Mouse (Mus musculus) lung, embryonic 14.5 days (tissue): ENCODE data around the gene Rnf169. TPM values are rescaled to one million over a fixed set of nuclear protein-coding genes. Genes with fewer than 3 reads are reported as not detected.

ENCODE experiments used
- ATAC-seq: fragments of 200-750 bp; cut with Nextera tagmentation; 2 replicates; pipeline ENCODE4 v1.8.0; 2017; ENCODE audit warnings: mild to moderate bottlenecking, moderate TSS enrichment, moderate library complexity; ENCODE audit not compliant: insufficient read depth
- DNase-seq: peaks from one replicate; pipeline ENCODE4 v3.0.0-alpha.2; 2015
- H3K27ac ChIP-seq: fragments of 300-500 bp; sonication (generic); 2 replicates; pipeline ENCODE4 v1.5.1; 2014; ENCODE audit warnings: low read depth, mild to moderate bottlenecking, moderate library complexity
- H3K27me3 ChIP-seq: fragments of 300-500 bp; sonication (generic); 2 replicates; pipeline ENCODE4 v1.6.1; 2014; ENCODE audit warnings: low read length, control low read depth; ENCODE audit not compliant: insufficient read depth
- H3K36me3 ChIP-seq: fragments of 300-500 bp; sonication (generic); 2 replicates; pipeline ENCODE4 v1.6.1; 2014; ENCODE audit warnings: control low read depth; ENCODE audit not compliant: insufficient read depth
- H3K4me1 ChIP-seq: fragments of 300-500 bp; sonication (generic); 2 replicates; pipeline ENCODE4 v1.6.1; 2014; ENCODE audit warnings: antibody characterized with exemption, control low read depth; ENCODE audit not compliant: insufficient read depth
- H3K4me2 ChIP-seq: fragments of 300-500 bp; sonication (generic); 2 replicates; pipeline ENCODE4 v1.6.1; 2014; ENCODE audit warnings: mild to moderate bottlenecking
- H3K4me3 ChIP-seq: fragments of 300-500 bp; sonication (generic); 2 replicates; pipeline ENCODE4 v1.5.1; 2014; ENCODE audit warnings: low read depth, low read length
- H3K9ac ChIP-seq: fragments of 300-500 bp; sonication (generic); 2 replicates; pipeline ENCODE4 v1.6.1; 2014
- H3K9me3 ChIP-seq: fragments of 300-500 bp; sonication (generic); 2 replicates; pipeline ENCODE4 v1.6.1; 2016; ENCODE audit warnings: low read depth, low read length, control low read depth
- CTCF ChIP-seq: IDR thresholded peaks from 2 replicates; pipeline ENCODE4 v1.5.1; 2016; ENCODE audit warnings: antibody characterized with exemption, low read depth
- WGBS: fragments of 180-500 bp; shearing (Covaris S2); extraction: QIAGEN DNeasy Blood & Tissue Kit; methylation state at CpG from one replicate; pipeline ENCODE4 v1.1.7; 2014; 5-methylcytosine and 5-hydroxymethylcytosine counted together
- polyA plus RNA-seq: library from polyadenylated mRNA; unstranded; fragments of >200 nt; fragmentation: Nextera tagmentation; extraction: Ambion mirVana; gene quantifications from 2 replicates; pipeline ENCODE4 v1.2.1, GENCODE M21; 2014

The Rnf169 gene
- polyA plus RNA-seq, 1 experiment from 2014 or later: 7.8 TPM

GRCm38 (mm10) chr7:99944520-99944919 is 35.7 kb downstream of the Rnf169 start:
- Histone ChIP-seq H3K9me3 (no peaks in the 10 kb centered on the region), H3K27me3 (no peaks in the 10 kb centered on the region), H3K4me2 (no peak overlapping the region), H3K27ac (no peak overlapping the region), H3K36me3 (peaks cover 75% of the 10 kb centered on the region), H3K4me1 (no peaks in the 10 kb centered on the region), H3K9ac (no peak overlapping the region), H3K4me3 (no peak overlapping the region)
- ATAC-seq: no peak
- no peak for DNase-seq
- 96% methylated on average over 3 of the region's 3 CpGs for WGBS
- TF ChIP-seq CTCF: no peak

DNA sequence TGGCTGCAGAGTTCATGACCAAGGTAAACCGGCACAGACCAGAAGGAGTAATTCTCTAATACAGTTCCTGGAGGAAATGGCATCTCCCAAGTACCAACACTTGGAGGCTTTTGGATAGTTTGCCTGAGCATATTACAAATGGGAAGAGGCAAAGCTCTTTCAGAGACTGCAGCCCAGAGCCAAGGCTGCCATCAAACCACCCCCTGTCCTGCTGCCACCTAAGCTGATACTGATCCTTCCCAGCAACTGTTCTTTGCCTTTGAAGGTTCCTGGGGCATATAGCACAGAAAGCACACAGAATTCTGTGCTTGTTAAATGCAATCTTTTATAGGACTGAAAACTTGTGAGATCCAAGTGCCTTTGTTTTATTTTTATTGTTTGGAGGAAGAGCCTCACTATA is 39.6 kb downstream of the Rnf169 start:
- no peaks in the 10 kb centered on the region for H3K4me1 ChIP-seq
- H3K27me3 ChIP-seq: no peaks in the 10 kb centered on the region
- TF ChIP-seq CTCF: no peak
- peaks cover 58% of the 10 kb centered on the region for H3K36me3 ChIP-seq
- H3K27ac ChIP-seq: no peak overlapping the region
- no peaks in the 10 kb centered on the region for H3K9me3 ChIP-seq
- no peak overlapping the region for H3K9ac ChIP-seq
- ATAC-seq: no peak
- no peak overlapping the region for H3K4me2 ChIP-seq
- 97% methylated on average over 1 of the region's 1 CpGs for WGBS
- no peak for DNase-seq
- H3K4me3 ChIP-seq: no peak overlapping the region

- peak; percentile 32; the same call in 1 of the 2 replicates for TF ChIP-seq CTCF
- Histone ChIP-seq H3K36me3 (peaks cover 60% of the 10 kb centered on the region), H3K9ac (no peak overlapping the region), H3K9me3 (no peaks in the 10 kb centered on the region), H3K27me3 (no peaks in the 10 kb centered on the region), H3K4me2 (no peak overlapping the region), H3K4me1 (no peaks in the 10 kb centered on the region), H3K4me3 (no peak overlapping the region), H3K27ac (no peak overlapping the region)
- 58% methylated on average over 1 of the region's 1 CpGs for WGBS
- DNase-seq (no peak), ATAC-seq (no peak)
Measured at GRCm38 (mm10) chr7:99935758-99936157, 44.5 kb downstream of the Rnf169 start.

GRCm38 (mm10) chr7:99926916-99927714 is 53.1 kb downstream of the Rnf169 start:
- H3K9me3 ChIP-seq: no peaks in the 10 kb centered on the region
- H3K4me1 ChIP-seq: no peaks in the 10 kb centered on the region
- 75% methylated on average over 10 of the region's 10 CpGs for WGBS
- no peak overlapping the region for H3K9ac ChIP-seq
- no peak for ATAC-seq
- DNase-seq: peak; percentile 75
- no peaks in the 10 kb centered on the region for H3K27me3 ChIP-seq
- no peak overlapping the region for H3K4me2 ChIP-seq
- TF ChIP-seq CTCF: peak; percentile 59
- H3K4me3 ChIP-seq: no peak overlapping the region
- H3K27ac ChIP-seq: no peak overlapping the region
- H3K36me3 ChIP-seq: peaks cover 67% of the 10 kb centered on the region

DNA sequence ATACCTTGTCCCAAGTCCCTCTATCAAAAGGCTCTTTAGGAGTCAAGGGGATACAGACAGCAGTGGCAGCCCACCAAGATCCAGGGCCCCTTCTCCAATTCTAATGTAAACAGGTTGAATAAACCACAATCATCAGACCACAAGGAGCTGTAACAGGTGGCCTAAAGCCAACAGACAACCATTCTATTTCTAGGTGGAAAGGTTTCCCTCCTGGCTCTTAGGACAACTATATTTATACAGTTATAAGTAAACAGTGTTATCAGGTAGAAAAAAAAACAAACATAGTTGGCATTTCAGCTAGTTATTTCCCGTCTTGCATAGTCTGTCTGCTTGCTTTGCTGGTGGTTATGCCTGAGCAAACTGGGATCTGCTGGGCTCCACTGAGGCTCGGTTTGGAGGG is 59.8 kb downstream of the Rnf169 start:
- WGBS: 35% methylated on average over 2 of the region's 2 CpGs
- no peak for ATAC-seq
- H3K9ac ChIP-seq: no peak overlapping the region

DNA sequence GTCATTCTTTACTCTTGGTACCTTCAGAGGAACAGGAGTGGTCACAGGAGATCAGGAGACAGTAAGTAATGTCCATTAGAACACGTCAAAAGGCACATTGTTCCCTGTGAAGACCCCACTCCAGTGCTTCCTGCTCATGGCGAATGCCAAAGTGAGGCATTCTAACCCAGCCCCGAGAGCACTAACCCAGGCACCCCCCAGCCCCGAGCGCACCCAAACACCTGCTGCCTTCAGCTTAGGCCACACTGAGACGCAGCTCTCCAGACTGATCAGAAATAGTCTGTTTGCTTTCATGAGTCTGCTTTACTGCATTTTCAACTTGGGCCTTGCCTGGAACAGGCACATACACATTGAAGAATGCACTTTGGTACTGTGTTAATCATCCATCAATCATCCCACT is 60.3 kb downstream of the Rnf169 start:
- DNase-seq (no peak), ATAC-seq (no peak)
- peaks cover 3% of the 10 kb centered on the region for H3K4me1 ChIP-seq
- WGBS: 71% methylated on average over 6 of the region's 6 CpGs
- H3K27me3 ChIP-seq: peaks cover 6% of the 10 kb centered on the region; the same call in 1 of the 2 replicates
- no peak overlapping the region for H3K4me2 ChIP-seq
- peaks cover 33% of the 10 kb centered on the region for H3K36me3 ChIP-seq
- no peak overlapping the region for H3K4me3 ChIP-seq
- H3K9ac ChIP-seq: no peak overlapping the region
- no peak for TF ChIP-seq CTCF
- H3K9me3 ChIP-seq: no peaks in the 10 kb centered on the region
- peak overlapping the region; percentile 39; the same call in 1 of the 2 replicates for H3K27ac ChIP-seq

More for the DNA sequence above, 59.8 kb downstream of the Rnf169 start:
- H3K4me1 ChIP-seq: peaks cover 3% of the 10 kb centered on the region
- peak overlapping the region; percentile 39; the same call in 1 of the 2 replicates for H3K27ac ChIP-seq
- no peak overlapping the region for H3K4me3 ChIP-seq
- TF ChIP-seq CTCF: no peak
- no peaks in the 10 kb centered on the region for H3K9me3 ChIP-seq
- H3K36me3 ChIP-seq: peaks cover 38% of the 10 kb centered on the region
- H3K27me3 ChIP-seq: peaks cover 6% of the 10 kb centered on the region; the same call in 1 of the 2 replicates
- DNase-seq: peak; percentile 40
- no peak overlapping the region for H3K4me2 ChIP-seq

DNA sequence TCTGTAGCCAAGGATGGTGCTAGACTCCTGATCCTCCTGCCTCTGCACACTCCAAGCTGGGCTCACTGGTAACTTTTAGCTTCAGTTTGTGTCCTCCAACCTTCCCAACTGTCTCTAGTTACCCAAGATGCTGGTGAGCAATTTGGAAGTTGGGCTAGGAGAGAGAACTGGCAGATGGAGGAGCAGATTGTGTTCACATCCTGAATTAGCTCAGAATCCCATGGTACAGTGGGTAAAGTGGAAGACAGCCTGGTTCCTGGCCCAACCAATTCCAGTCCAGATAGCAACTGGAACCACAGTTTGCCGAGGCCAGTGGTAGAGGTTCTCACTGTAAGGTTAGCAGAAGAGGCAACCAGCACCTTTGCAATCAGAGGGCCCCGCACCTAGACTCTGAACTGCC is 61.1 kb downstream of the Rnf169 start:
- Histone ChIP-seq H3K9me3 (no peaks in the 10 kb centered on the region), H3K4me3 (no peak overlapping the region), H3K9ac (no peak overlapping the region), H3K27me3 (peaks cover 6% of the 10 kb centered on the region; the same call in 1 of the 2 replicates), H3K36me3 (peaks cover 25% of the 10 kb centered on the region), H3K27ac (no peak overlapping the region), H3K4me2 (no peak overlapping the region), H3K4me1 (peaks cover 3% of the 10 kb centered on the region)
- no peak for TF ChIP-seq CTCF
- DNase-seq: no peak
- no peak for ATAC-seq
- 96% methylated on average over 2 of the region's 2 CpGs for WGBS
